Mouse (Mus musculus): ENCODE results near the gene Mzf1. TPM values are rescaled to one million over a fixed set of nuclear protein-coding genes. Genes with fewer than 3 reads are reported as not detected.

Mzf1 gene
- polyA plus RNA-seq, 2 experiments, result 2.5 to 5.3 TPM

GRCm38 (mm10) chr7:13022773-13023535 lies 31.6 kb downstream of the Mzf1 start:
- ATAC-seq (ENCODE audit: low FRiP score, low read depth) (peak; percentile 69), DNase-seq (ENCODE audit: low spot score) (peak; percentile 88)
- no peak for TF ChIP-seq POLR2A (IDR thresholded peaks at IDR 0.05; ENCODE audit: borderline replicate concordance, extremely low read depth, insufficient read depth, insufficient read length)
- peak overlapping the region; percentile 99 for H3K4me3 ChIP-seq (replicated peaks; ENCODE audit: low read length)
- no peaks in the 10 kb centered on the region for H3K9me3 ChIP-seq (ENCODE audit: control insufficient read depth, low read length)
- WGBS, result 2% methylated on average over 31 of the region's 31 CpGs
- H3K4me1 ChIP-seq (ENCODE audit: control insufficient read depth, insufficient read depth, low read length), result peaks cover 14% of the 10 kb centered on the region
- H3K36me3 ChIP-seq (ENCODE audit: control insufficient read depth, insufficient read depth, low read length), result peaks cover 25% of the 10 kb centered on the region
- peak overlapping the region; percentile 98 for H3K9ac ChIP-seq (ENCODE audit: low read depth, low read length, severe bottlenecking)
- peak overlapping the region; percentile 99 for H3K27ac ChIP-seq (replicated peaks; ENCODE audit: low read depth, low read length)
- H3K4me2 ChIP-seq (replicated peaks; ENCODE audit: low read depth, low read length, severe bottlenecking), result peak overlapping the region; percentile 98
- H3K27me3 ChIP-seq (ENCODE audit: control insufficient read depth, insufficient read depth, low read length), result no peaks in the 10 kb centered on the region

- no peak overlapping the region for H3K4me3 ChIP-seq (replicated peaks; ENCODE audit: low read length)
- DNase-seq (ENCODE audit: low spot score), result no peak
- TF ChIP-seq POLR2A (IDR thresholded peaks at IDR 0.05; ENCODE audit: borderline replicate concordance, extremely low read depth, insufficient read depth, insufficient read length), result no peak
- no peak overlapping the region for H3K4me2 ChIP-seq (replicated peaks; ENCODE audit: low read depth, low read length, severe bottlenecking)
- no peak overlapping the region for H3K9ac ChIP-seq (ENCODE audit: low read depth, low read length, severe bottlenecking)
- no peak for ATAC-seq (ENCODE audit: low FRiP score, low read depth)
- no peaks in the 10 kb centered on the region for H3K9me3 ChIP-seq (ENCODE audit: control insufficient read depth, low read length)
- H3K27ac ChIP-seq (replicated peaks; ENCODE audit: low read depth, low read length), result no peak overlapping the region
- H3K36me3 ChIP-seq (ENCODE audit: control insufficient read depth, insufficient read depth, low read length), result no peaks in the 10 kb centered on the region
- H3K27me3 ChIP-seq (ENCODE audit: control insufficient read depth, insufficient read depth, low read length), result no peaks in the 10 kb centered on the region
- peaks cover 4% of the 10 kb centered on the region for H3K4me1 ChIP-seq (ENCODE audit: control insufficient read depth, insufficient read depth, low read length)
- WGBS, result 77% methylated on average over 1 of the region's 1 CpGs
These were observed 39.3 kb downstream of the Mzf1 start for GRCm38 (mm10) chr7:13015217-13015616.

GRCm38 (mm10) chr7:13014275-13014839 lies 40.2 kb downstream of the Mzf1 start:
- DNase-seq (ENCODE audit: low spot score), result no peak
- Histone ChIP-seq H3K9ac (ENCODE audit: low read depth, low read length, severe bottlenecking) (no peak overlapping the region), H3K27me3 (ENCODE audit: control insufficient read depth, insufficient read depth, low read length) (no peaks in the 10 kb centered on the region), H3K27ac (replicated peaks; ENCODE audit: low read depth, low read length) (no peak overlapping the region), H3K4me1 (ENCODE audit: control insufficient read depth, insufficient read depth, low read length) (peaks cover 5% of the 10 kb centered on the region), H3K36me3 (ENCODE audit: control insufficient read depth, insufficient read depth, low read length) (no peaks in the 10 kb centered on the region), H3K9me3 (ENCODE audit: control insufficient read depth, low read length) (no peaks in the 10 kb centered on the region), H3K4me3 (replicated peaks; ENCODE audit: low read length) (no peak overlapping the region), H3K4me2 (replicated peaks; ENCODE audit: low read depth, low read length, severe bottlenecking) (no peak overlapping the region)
- no peak for ATAC-seq (ENCODE audit: low FRiP score, low read depth)
- 35% methylated on average over 6 of the region's 6 CpGs for WGBS
- no peak for TF ChIP-seq POLR2A (IDR thresholded peaks at IDR 0.05; ENCODE audit: borderline replicate concordance, extremely low read depth, insufficient read depth, insufficient read length)

GRCm38 (mm10) chr7:13013671-13014070 lies 40.9 kb downstream of the Mzf1 start:
- peaks cover 8% of the 10 kb centered on the region for H3K4me1 ChIP-seq (ENCODE audit: control insufficient read depth, insufficient read depth, low read length)
- no peak overlapping the region for H3K27ac ChIP-seq (replicated peaks; ENCODE audit: low read depth, low read length)
- no peak overlapping the region for H3K4me3 ChIP-seq (replicated peaks; ENCODE audit: low read length)
- no peaks in the 10 kb centered on the region for H3K36me3 ChIP-seq (ENCODE audit: control insufficient read depth, insufficient read depth, low read length)
- ATAC-seq (ENCODE audit: low FRiP score, low read depth), result no peak
- DNase-seq (ENCODE audit: low spot score), result no peak
- TF ChIP-seq POLR2A (IDR thresholded peaks at IDR 0.05; ENCODE audit: borderline replicate concordance, extremely low read depth, insufficient read depth, insufficient read length), result no peak
- H3K9ac ChIP-seq (ENCODE audit: low read depth, low read length, severe bottlenecking), result no peak overlapping the region
- no peaks in the 10 kb centered on the region for H3K27me3 ChIP-seq (ENCODE audit: control insufficient read depth, insufficient read depth, low read length)
- no peaks in the 10 kb centered on the region for H3K9me3 ChIP-seq (ENCODE audit: control insufficient read depth, low read length)
- 61% methylated on average over 4 of the region's 4 CpGs for WGBS
- H3K4me2 ChIP-seq (replicated peaks; ENCODE audit: low read depth, low read length, severe bottlenecking), result no peak overlapping the region

DNA sequence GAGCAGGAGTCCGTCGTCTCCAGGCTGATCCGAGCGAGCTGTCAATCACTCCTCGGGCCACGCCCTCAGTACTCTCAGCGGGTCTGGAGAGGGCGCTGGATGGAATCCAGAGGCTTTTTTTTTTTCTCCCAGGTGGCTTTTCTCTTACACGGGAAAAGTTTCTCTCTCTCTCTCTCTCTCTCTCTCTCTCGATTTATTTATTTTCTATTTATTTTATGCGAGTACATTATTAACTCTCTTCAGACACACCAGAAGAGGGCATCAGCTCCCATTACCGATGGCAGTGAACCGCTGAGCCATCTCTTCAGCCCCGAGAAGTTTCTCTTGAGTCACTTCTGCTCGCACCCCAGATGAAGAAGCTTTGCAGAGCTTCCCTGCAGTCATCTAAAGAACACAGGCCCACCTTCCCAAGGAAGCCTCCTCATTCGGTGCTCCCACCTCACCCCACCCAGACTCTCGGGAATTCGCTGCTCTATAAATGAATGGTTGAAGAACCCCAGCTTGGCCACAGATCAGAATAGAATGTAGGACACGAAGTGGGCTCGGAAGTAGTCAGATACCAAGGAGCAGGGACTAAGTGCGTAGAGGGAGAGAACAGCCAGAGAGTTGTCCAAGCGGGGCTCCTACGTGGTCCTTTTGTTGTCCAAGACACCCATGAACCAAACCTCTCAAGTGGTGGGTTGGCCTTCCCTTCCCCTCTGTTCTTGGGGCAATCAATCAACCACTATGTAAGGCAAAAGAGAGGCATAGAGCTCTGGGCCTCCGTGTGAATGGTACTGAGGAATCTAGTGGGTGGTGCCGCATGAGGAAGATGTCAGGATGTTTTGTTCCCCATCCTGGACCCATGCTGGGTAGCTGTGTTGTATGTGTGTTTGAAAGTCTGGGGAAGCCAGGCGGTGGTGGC lies 44.3 kb downstream of the Mzf1 start, which contains the start of gene Zbtb45:
Gene Zbtb45, minus strand, starts transcription at position 30 of the 904 bp plus-strand sequence.
- H3K27me3 ChIP-seq (ENCODE audit: control insufficient read depth, insufficient read depth, low read length), result 0 out of 2 replicates have a peak, but pooled peaks cover 4% of the 10 kb centered on the region
- no peak for DNase-seq (ENCODE audit: low spot score)

More for the DNA sequence above, 44.3 kb downstream of the Mzf1 start, which contains the start of gene Zbtb45:
- no peak for ATAC-seq (ENCODE audit: low FRiP score, low read depth)
- peaks cover 16% of the 10 kb centered on the region for H3K4me1 ChIP-seq (ENCODE audit: control insufficient read depth, insufficient read depth, low read length)
- H3K36me3 ChIP-seq (ENCODE audit: control insufficient read depth, insufficient read depth, low read length), result peaks cover 20% of the 10 kb centered on the region
- 20% methylated on average over 26 of the region's 26 CpGs for WGBS
- H3K9ac ChIP-seq (ENCODE audit: low read depth, low read length, severe bottlenecking), result peak within 1 kb of the TSS; percentile 72
- peak within 1 kb of the TSS; percentile 48 for H3K4me3 ChIP-seq (replicated peaks; ENCODE audit: low read length)
- H3K9me3 ChIP-seq (ENCODE audit: control insufficient read depth, low read length), result no peaks in the 10 kb centered on the region
- peak within 1 kb of the TSS; percentile 85 for H3K4me2 ChIP-seq (replicated peaks; ENCODE audit: low read depth, low read length, severe bottlenecking)
- peak within 1 kb of the TSS; percentile 91 for H3K27ac ChIP-seq (replicated peaks; ENCODE audit: low read depth, low read length)
- TF ChIP-seq POLR2A (IDR thresholded peaks at IDR 0.05; ENCODE audit: borderline replicate concordance, extremely low read depth, insufficient read depth, insufficient read length), result no peak

All from limb, embryonic 14.5 days (tissue).